Mouse (Mus musculus) adrenal gland, adult (tissue): ENCODE data around the gene Col19a1.
"Not testable (repeated sequence)": the region's sequence is repeated elsewhere in the genome, so short reads cannot be mapped to it uniquely, and the experiment has no call there.

Source experiments
- DNase-seq, 2 experiments: peaks; one replicate each; pipeline ENCODE4 v3.0.0; 2022 to 2023; ENCODE audit warnings: low spot score in 1 of 2; ENCODE audit not compliant: inconsistent age in 2 of 2

The Col19a1 gene

DNA sequence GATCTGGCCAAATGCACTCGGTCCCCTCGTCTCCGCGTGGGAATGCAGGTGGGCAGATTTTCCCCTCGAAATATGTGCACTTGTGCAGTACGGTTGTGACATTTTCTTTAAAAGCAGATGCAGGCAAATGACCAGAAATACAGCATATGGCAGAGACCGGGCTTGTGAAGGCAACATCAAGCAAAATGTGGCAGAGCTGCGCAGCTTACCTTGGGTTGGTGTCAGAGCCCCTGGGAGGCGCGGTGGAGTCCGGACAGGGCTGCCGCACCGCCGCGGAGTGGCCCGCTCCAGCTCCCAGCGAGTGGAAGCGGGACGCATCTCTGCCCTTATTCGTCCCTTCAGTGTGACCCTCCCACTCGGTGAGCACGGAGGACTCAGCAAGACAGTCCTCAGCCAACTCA lies at the start of gene Col19a1:
Col19a1 (minus strand) TSS at position 332 of the 401 bp plus-strand sequence.
- no peak for DNase-seq

DNA sequence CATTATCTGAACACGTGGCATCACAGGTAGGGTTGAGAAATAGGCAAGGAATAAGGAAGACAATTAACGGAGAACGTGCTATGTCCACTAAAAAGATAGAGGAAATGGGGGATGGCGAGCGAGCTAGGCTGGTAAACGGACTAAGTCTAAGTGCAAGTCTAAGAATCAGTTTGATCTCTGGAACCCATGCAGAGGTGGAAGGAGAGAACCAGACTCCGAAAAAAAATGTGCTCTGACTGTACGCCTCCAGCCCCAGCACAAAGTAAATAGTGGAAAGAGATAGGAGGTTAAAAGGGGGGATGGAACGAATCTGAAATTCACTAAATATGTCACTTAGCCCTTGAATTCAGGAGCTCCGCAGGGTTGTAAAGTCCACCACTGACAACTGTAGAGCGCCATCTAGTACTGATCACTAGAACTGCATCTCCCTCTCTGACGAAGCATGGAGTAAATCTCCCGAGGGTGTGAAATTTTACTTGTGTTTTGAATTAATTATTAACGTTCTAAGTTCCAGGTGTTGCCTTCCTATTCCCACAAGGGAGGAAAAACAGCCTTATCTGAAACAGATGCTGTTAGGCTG lies 46.4 kb upstream of the Col19a1 start:
- DNase-seq, result peak in 1 of 2 experiments; percentile 57

DNA sequence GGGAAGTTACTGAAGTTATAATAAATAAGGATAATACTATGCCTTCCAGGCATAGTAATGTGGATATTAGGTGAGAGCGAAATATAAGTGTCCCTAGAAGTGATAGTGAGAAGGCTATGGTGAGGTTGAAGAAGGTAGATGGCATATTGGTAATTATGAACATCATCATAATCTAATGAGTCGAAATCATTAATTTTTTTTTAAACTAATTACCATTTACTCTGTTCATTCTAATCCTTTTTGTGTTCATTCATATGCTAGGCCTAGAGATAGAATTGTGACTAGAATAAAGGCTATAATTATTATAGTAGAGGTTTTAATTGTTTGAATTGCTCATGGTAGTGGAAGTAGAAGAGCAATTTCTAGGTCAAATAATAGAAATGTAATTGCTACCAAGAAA lies 25.3 kb upstream of the Col19a1 start:
- DNase-seq, result not testable (repeated sequence)

DNA sequence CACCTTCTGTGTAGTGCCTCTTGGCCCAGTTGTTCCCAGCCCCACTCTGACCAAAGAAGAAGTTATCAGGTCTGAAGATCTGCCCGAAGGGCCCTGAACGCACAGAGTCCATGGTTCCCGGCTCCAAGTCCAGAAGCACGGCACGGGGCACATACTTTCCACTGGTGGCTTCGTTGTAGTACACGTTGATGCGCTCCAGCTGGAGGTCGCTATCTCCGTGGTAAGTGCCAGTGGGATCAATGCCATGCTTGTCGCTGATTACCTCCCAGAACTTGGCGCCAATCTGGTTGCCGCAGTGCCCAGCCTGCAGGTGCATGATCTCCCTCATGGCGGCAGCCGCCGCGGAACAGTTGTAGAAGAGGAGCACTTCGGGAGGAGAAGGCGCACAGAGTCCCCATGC lies 7.8 kb upstream of the Col19a1 start:
- no peak for DNase-seq

DNA sequence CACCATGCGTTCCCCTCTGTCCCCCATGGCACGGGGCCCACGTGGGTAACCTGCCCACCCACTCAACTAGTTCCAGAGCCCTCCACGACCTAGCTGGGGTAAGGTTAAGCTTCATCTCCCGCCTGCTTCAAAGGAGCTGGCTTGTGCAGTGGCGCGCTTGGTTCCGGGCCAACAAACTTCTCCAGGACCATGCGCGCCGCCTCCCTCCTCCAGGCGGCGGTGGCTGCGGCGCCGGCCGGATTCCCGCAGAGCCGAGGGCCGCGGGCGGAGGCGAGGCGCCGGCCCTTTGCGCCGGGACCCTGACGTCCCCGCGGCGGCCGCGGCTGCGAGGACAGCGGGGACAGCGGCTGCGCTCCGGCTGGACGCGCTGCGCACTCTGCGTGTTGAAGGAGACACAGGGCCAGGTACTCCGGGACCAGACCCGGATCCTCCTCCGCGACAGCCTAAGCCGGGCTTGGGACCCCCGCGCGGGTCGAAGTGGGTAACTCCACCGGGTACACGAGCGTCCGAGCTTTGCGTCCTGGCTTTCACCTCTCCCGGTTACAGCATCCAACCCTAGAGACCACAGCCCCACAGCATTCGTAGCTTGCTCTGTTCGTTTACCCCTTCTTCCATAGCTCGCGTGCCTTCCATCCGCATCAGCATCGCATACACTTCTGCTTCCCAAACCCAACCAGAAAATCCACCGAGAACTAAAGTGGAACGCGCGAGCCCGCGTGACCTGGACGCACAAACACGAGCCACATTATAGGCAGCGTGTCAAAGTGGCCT lies 717 bp downstream of the Col19a1 start:
- no peak for DNase-seq

DNA sequence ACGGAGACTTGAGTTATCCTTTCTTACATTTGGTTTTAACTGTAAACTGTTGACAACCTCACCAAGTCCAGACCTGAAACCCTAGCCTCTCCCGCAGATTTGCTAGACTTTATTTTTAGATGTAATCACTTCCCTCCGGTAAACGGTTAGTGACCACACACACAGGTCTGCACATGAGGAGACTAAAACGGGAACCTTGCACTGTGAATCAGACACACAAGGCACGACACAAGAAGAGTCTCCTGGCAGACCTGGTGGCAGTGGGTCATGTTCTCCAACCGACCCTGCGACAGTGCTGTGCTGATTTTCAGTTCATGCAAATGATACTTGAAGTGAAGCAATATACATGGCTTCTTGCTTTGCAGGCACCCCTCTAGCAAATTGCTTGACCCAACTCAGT lies 14.7 kb downstream of the Col19a1 start:
- DNase-seq, result no peak

DNA sequence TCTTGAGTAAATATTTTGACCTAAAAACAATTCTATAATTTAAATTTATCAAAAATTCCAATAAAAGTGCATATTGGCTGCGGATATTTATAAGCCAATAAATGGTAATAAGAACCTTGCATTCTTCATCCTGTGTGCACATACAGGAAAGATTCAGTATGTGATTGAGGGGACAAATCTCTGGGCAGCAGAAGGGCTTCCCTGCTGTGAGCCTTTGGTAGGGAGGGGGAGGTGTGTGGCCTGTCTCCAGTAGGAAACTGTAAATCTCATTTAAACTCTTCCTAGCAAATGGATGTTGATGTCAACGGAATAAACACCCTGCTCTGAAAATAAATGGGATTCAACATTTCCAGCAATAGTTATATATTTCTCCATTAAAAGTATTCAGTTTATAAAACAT lies 23.2 kb downstream of the Col19a1 start:
- DNase-seq, result no peak

DNA sequence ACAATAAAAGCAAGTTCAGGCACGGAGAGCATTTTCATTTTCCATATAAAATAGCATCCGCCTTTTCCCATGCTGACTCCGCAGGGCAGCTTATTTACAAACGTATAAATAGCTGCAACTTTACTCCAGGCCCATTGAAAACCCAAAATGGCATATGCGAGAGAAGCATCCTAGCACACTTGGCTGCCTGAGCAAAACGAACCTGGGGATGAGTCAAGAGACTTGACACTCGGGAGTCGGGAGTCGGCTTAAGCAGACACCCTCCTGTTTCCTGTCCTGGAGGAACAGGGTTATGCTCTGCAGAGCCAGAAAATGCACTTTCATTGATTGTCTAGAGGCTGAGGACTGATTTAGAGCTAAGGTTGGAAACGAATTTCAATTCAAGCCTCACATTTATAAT lies 29.3 kb downstream of the Col19a1 start:
- DNase-seq, result no peak

DNA sequence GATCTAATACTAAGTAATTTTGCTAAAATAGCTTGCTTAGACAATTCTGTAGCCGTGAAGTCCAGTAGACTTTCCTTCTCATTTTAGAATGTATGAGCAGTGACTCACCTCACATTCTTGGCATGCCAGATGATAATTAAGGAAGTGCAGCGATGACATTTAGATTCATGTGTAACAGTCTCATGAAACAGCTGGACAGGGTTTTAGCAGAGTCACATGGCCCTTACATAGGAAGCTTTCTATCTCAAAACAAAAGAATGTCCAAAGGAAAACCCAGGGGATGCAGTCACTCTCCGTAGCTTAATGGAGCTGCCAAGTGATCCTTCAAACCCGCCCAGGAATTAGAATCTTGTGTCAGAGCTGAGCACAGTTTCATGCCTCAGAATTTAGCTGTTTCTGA lies 33.8 kb downstream of the Col19a1 start:
- DNase-seq, result peak in 1 of 2 experiments; percentile 50

DNA sequence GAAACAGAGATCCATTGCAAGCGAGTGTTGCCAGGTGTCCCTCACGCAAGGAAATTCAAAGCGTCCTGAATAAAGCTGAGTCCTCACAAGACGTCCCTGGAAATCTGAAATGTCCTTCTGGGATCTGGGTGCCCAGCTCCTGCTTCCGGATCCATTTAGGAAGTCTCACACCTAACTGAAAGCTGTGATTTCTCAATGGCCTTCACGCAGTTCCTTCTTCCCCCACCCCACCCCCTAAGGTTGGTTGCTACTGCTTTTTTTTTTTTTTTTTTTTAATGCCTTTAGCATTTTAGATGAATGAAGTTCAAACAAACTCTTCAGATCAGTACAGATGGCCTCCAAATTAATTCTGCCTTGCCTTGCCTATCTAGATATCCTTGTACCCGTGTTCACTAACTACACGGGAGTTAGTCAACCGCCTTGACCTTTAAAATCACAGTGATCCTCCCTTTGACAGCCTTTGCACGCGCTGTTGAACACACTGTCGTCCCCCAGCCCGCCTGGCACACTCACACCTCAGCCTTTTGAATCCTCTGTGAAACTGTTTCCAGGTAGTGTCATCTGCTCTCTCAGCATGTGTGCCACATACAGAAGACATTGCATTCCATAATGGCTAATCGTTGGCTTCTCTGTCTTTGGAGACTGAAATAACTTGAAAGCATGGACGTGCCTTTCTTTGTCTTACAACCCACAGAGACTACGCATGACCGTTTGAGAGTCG lies 36.6 kb downstream of the Col19a1 start:
- DNase-seq, result peak; percentile 20 to 37

DNA sequence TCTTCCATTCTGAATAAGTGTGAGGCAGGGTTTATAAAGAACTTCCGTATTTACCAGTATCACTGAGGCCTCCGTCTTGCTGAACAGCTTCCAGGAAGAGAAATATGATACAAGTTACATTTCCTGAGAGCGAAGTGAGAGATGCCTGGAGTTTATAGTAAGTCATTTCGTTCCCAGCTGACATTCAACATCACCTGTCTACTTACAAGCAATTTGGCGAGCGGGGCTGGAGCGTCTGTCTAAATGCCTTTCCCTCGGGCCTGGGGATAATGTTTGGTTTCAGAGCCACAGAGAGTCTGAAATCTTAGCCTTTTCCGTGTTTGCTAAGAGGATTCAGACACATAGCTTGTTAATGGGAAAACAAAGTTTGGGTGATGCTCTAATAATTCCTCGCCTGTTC lies 37.2 kb downstream of the Col19a1 start:
- DNase-seq, result no peak

DNA sequence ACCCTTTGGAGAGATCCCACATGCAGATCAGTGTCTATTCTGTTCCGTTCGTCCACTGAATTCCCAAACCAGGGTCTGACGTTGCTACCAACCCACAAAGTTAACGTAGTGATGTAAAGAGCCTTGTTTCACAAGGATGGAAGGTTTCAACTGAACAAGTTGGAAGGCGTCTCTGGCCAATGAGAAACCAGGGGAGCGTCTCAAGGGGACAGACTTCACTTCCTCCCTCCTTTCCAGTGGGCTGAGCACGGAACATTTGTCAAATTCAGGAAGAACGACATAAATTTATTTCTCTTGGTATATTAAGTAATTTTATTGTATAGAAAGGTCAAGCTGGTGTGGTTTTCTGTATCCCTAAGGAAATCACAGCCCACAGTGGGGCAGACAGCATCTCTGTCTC lies 38.2 kb downstream of the Col19a1 start:
- DNase-seq, result no peak

DNA sequence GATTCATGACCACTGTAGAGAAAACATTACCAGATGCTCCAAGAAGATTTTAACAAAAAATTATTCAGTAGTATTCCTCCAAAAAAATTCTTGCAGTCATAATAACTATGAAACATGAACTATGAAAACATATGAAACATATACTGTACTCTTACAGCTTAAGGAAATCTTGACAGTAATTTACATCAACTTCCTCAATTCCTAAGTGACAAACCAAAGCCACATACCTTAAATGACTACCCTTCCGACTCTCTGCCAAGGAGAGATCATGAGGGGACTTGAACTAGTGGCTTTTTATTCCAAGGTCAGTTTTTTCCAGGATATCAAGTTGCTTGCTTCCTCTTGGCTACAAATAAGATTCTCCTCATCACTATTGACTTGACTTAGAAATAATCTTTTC lies 39.7 kb downstream of the Col19a1 start:
- DNase-seq, result no peak

DNA sequence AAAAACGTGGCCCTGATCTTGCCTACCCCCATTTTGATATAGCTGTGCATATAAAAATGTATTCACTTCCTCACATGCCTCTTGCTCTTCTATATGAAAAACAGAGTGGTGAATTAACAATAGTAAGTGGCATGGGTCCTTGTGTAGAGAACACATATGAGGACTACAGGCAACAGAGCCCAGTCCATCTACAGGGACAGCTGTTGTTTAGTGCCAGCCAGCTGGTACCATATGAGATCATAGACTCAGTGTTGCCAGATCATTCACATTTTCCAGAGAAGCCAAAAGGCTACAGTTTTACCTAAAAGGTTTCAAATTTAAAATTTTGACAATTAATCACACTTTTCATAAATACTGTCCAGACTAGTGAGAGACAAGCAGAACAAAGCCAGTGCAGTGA lies 47.4 kb downstream of the Col19a1 start:
- DNase-seq, result no peak

DNA sequence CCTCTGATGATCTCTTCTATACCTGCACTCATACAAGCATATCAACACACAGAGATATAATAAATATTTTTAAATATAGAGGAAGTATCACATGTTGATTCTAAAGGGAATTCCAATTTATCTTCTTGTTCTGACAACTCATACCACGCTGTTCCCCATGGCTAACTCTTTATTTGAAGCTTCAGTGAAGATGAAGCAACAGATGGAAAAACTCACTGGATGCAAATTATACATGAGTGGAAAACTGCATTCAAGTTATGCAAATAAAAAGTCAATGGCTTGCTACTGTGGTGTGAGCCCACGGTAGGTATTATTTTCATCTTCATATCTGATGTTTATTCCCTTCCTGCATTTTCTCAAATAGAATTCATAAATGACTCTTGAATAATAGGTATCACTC lies 60.1 kb downstream of the Col19a1 start:
- DNase-seq, result no peak

DNA sequence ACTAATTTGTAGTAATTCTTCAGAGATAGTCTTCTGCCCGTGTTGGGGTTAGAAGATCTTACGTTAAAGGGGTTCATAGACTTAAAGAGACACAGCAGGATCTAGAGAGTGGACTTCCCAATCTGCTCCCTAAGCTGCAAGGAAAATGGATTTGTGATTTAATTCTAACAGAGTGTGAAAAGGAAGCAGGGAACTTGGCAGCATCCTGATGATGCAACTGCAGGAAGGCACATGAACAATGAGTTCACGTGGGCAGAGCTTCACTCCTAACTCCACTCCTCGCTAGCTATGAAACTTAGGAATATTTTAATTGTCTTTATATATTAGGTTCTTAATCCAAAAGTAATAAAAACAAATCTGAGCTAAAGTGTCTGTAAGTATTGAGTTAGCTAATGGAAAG lies 69.8 kb downstream of the Col19a1 start:
- no peak for DNase-seq

DNA sequence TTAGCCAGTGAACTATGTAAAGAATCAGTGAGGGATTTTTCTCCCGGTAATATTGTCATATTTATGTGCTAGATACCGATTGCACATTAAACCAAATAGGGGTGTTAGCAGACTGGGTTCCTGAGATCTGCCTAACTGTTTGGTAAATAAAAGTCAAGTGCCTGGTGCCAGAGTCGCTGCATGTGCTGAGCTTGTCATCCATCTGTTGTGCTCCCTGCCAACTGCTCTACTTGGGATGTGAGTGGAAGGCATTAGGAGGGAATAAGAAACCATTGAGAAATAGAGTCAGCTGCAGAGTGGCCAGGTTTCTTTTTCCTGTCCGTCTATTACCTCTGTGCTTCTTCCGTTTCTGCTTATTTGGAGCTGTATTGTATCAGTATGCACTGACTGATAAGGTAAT lies 71.9 kb downstream of the Col19a1 start:
- no peak for DNase-seq

DNA sequence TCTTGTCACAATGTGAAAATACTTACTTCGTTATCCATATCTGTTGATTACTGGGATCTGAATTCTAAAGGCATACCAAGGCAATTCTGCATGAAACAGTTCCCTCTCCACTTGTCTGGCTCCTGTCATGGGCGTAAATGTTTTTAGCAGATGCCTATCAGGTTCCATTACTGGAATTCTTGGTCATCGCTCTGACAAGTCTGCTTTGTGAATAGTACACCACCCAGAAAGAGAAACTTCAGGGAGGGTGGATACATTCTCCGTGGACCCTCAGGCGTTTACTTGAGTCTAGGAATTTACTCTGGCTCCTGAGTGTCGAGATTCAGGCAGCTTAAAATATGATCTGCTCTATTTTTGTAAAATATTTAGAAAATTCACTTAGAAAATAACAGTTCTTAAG lies 75.7 kb downstream of the Col19a1 start:
- no peak for DNase-seq

DNA sequence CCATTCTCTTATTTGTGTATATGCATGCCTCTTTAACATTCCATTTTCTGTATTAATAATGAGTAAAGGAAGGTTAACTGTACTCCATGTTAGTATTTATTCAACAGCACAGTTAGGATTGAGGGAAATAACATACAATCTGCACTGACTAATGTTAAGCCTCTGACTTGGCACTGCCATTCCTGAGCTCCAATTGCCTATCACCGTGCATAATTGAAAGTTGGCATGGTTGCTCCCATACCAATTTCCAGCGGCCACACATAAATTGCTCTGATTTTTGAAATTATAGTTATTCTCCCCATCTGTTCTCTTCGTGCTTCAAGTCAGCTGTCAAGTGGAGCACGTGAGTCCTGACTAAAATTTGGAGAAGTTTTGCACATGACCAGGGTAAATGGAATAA lies 91.9 kb downstream of the Col19a1 start:
- DNase-seq, result no peak

DNA sequence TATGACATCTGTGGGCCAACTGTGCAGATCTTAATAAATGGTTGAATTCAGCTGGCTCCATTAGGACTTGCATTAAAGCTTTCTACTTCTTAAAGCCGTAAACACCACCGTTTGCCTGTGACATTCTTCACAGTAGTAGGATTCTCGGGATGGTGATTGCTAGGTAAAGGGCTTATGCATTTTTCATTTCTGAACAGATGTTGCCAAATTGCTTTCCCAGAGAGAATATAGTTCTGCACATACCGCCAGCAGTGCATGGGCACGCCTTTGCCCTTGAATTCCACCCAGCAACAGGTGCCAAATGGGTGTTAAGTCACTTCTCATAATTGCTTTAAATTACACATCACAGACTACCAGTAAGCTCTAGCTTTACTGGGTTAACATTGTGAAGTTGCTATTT lies 103.1 kb downstream of the Col19a1 start:
- DNase-seq, result no peak

DNA sequence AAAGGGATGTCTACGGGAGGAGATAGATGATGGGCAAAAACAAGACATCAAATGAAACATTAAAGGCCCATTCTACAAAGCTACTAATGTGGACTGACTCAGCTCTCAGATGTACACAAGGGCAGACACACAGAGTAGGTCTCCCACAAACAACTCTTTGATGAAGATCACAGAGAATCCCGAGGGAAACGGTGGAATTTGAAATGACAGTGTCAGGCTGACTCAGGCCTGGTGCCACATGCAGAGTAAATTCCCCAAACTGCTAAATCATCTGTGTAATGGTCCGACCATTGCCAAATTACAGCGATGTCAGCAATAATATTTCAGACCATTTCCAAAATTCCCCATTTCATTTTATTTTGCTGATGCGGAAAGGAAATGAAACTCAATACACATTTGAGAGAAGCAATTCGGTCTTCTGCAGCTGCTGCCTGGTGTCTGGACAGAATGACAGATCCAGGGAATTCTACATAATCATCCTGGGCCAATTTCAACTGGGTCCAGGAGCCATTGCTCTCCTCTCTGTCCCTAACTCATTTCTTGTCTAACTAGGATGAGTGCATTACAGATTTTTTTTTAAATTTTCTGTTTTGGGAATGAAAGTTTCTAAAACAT lies 116.1 kb downstream of the Col19a1 start:
- DNase-seq, result no peak

DNA sequence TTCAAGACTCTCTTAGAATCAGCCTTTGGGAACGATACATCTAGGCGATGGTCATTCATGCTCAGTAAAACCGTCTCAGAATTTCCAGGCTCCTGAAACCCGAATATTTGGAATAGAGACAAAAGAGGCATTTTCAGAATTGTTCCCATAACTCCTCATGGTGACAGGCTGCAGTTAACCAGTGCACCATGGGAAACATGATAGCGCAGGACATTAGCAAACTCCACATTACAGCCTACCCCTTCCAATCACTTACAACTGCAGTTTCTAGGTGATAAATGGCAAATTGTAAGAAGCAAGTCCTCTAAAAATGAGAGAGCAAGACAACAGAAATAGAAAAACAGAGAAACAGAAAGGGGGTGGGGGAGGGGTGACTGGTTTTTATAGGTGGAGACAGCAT lies 116.6 kb downstream of the Col19a1 start:
- no peak for DNase-seq
